Mouse (Mus musculus) bone marrow, adult 2 months (tissue): ENCODE measurements around the gene Grin2a.

Experiments used
- CTCF ChIP-seq: fragments of 200-500 bp; IDR thresholded peaks from 2 replicates; pipeline ENCODE4 v1.5.1; 2011; ENCODE audit warnings: low read length, control low read depth; ENCODE audit not compliant: control insufficient read depth, insufficient read depth
- POLR2A ChIP-seq: fragments of 200-500 bp; IDR thresholded peaks from 2 replicates; pipeline ENCODE4 v1.6.1; 2011; ENCODE audit warnings: low read depth, mild to moderate bottlenecking, control low read depth, low read length, borderline replicate concordance; ENCODE audit not compliant: control insufficient read depth

DNA sequence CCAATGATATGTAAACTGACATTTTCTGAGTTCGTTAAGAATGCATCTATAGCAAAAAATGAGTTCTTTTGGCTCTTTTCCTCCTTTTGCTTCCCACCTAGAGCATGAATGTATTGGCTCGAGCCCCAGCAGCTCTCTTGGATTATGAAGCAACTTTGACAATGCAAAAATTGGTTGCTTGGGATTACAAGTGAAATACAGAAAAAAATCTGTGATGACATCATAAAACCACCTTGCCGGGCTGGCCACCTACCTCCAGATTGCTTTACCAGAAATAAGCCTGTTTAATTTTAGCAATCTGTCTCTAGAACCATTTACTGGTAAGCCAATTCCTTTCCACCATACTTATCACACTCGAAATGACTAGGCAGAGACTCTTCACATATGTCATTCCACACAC is 112.9 kb downstream of the Grin2a start:
- TF ChIP-seq CTCF (no peak), POLR2A (no peak)
